Mouse (Mus musculus) intestine, embryonic 16.5 days (tissue): ENCODE data around the gene Adgrl3. TPM values are rescaled to one million over a fixed set of nuclear protein-coding genes. Genes with fewer than 3 reads are reported as not detected.

Experiments
- ATAC-seq: fragments of 200-750 bp; cut with Nextera tagmentation; 2 replicates; pipeline ENCODE4 v1.8.0; 2017; ENCODE audit warnings: moderate TSS enrichment, moderate library complexity
- H3K27ac ChIP-seq: fragments of 300-500 bp; sonication (generic); 2 replicates; pipeline ENCODE4 v1.5.1; 2014; ENCODE audit warnings: mild to moderate bottlenecking, low read length
- H3K27me3 ChIP-seq: fragments of 300-500 bp; sonication (generic); replicated peaks from 2 replicates; pipeline ENCODE4 v1.6.1; 2014; ENCODE audit warnings: low read length, control low read depth, mixed read lengths; ENCODE audit not compliant: control insufficient read depth, insufficient read depth
- H3K36me3 ChIP-seq: fragments of 300-500 bp; sonication (generic); 2 replicates; pipeline ENCODE4 v1.6.1; 2014; ENCODE audit warnings: low read length, control low read depth; ENCODE audit not compliant: control insufficient read depth, insufficient read depth
- H3K4me1 ChIP-seq: fragments of 300-500 bp; sonication (generic); 2 replicates; pipeline ENCODE4 v1.6.1; 2014; ENCODE audit warnings: low read length, control low read depth, mixed read lengths; ENCODE audit not compliant: control insufficient read depth, insufficient read depth
- H3K4me2 ChIP-seq: fragments of 300-500 bp; sonication (generic); 2 replicates; pipeline ENCODE4 v1.6.1; 2014; ENCODE audit warnings: low read depth, low read length, control low read depth
- H3K4me3 ChIP-seq: fragments of 300-500 bp; sonication (generic); 2 replicates; pipeline ENCODE4 v1.5.1; 2014; ENCODE audit warnings: mild to moderate bottlenecking, low read length
- H3K9ac ChIP-seq: fragments of 300-500 bp; sonication (generic); 2 replicates; pipeline ENCODE4 v1.6.1; 2014; ENCODE audit warnings: low read depth, low read length
- H3K9me3 ChIP-seq: fragments of 300-500 bp; sonication (generic); 2 replicates; pipeline ENCODE4 v1.6.1; 2016; ENCODE audit warnings: low read length, control low read depth; ENCODE audit not compliant: control insufficient read depth
- WGBS: fragments of 180-500 bp; shearing (Covaris S2); extraction: QIAGEN DNeasy Blood & Tissue Kit; methylation state at CpG from one replicate; pipeline ENCODE4 v1.1.7; 2014; 5-methylcytosine and 5-hydroxymethylcytosine counted together
- polyA plus RNA-seq: library from polyadenylated mRNA; unstranded; fragments of >200 nt; fragmentation: Nextera tagmentation; extraction: Ambion mirVana; gene quantifications from 2 replicates; pipeline ENCODE4 v1.2.1, GENCODE M21; 2015

The Adgrl3 gene
- polyA plus RNA-seq, 1 experiment from 2014 or later: 6.8 TPM

- 72% methylated on average over 6 of the region's 6 CpGs for WGBS
- H3K4me3 ChIP-seq: no peak overlapping the region
- no peak overlapping the region for H3K27ac ChIP-seq
- H3K9ac ChIP-seq: no peak overlapping the region
- no peaks in the 10 kb centered on the region for H3K4me1 ChIP-seq
- H3K9me3 ChIP-seq: no peaks in the 10 kb centered on the region
- H3K36me3 ChIP-seq: no peaks in the 10 kb centered on the region
- H3K4me2 ChIP-seq: no peak overlapping the region
- no peak for ATAC-seq
- no peaks in the 10 kb centered on the region for H3K27me3 ChIP-seq
Measured at GRCm38 (mm10) chr5:81068173-81068572, 48.2 kb downstream of the Adgrl3 start.

DNA sequence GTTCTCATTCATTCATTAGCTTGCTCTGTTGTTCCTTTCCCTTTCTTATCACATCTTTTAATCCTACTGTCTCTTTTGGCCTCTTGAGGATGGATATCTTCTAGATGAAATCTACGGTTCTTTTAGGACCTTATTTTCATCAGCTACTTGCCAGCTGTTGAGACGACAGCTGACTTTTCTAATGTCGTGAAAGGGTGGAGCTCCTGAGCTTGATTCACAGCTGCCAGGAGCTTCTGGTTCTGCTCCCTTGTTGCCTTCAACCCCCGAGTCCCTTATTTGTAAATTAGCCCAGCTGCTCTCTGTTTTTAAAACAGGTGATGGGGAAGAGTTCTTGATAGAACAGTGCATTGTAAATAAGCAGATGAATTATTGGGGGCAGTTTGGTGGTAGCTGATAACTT is 48.9 kb downstream of the Adgrl3 start:
- 43% methylated on average over 4 of the region's 4 CpGs for WGBS
- Histone ChIP-seq H3K27ac (no peak overlapping the region), H3K9me3 (no peaks in the 10 kb centered on the region), H3K9ac (no peak overlapping the region), H3K27me3 (no peaks in the 10 kb centered on the region), H3K36me3 (no peaks in the 10 kb centered on the region), H3K4me3 (no peak overlapping the region), H3K4me1 (no peaks in the 10 kb centered on the region), H3K4me2 (no peak overlapping the region)
- ATAC-seq: no peak

GRCm38 (mm10) chr5:81072888-81073287 is 53.0 kb downstream of the Adgrl3 start:
- Histone ChIP-seq H3K9ac (no peak overlapping the region), H3K27me3 (no peaks in the 10 kb centered on the region), H3K4me1 (no peaks in the 10 kb centered on the region), H3K9me3 (no peaks in the 10 kb centered on the region), H3K4me3 (no peak overlapping the region), H3K36me3 (no peaks in the 10 kb centered on the region), H3K27ac (no peak overlapping the region), H3K4me2 (no peak overlapping the region)
- no peak for ATAC-seq
- WGBS: 71% methylated on average over 5 of the region's 5 CpGs

GRCm38 (mm10) chr5:81073875-81074274 is 53.9 kb downstream of the Adgrl3 start:
- no peaks in the 10 kb centered on the region for H3K36me3 ChIP-seq
- no peaks in the 10 kb centered on the region for H3K9me3 ChIP-seq
- no peaks in the 10 kb centered on the region for H3K4me1 ChIP-seq
- WGBS: 88% methylated on average over 1 of the region's 1 CpGs
- ATAC-seq: no peak
- H3K4me2 ChIP-seq: no peak overlapping the region
- no peak overlapping the region for H3K4me3 ChIP-seq
- H3K27ac ChIP-seq: no peak overlapping the region
- H3K9ac ChIP-seq: no peak overlapping the region
- no peaks in the 10 kb centered on the region for H3K27me3 ChIP-seq

- H3K4me2 ChIP-seq: no peak overlapping the region
- no peak overlapping the region for H3K27ac ChIP-seq
- WGBS: 69% methylated on average over 5 of the region's 5 CpGs
- no peaks in the 10 kb centered on the region for H3K9me3 ChIP-seq
- no peaks in the 10 kb centered on the region for H3K4me1 ChIP-seq
- no peak overlapping the region for H3K4me3 ChIP-seq
- ATAC-seq: no peak
- H3K36me3 ChIP-seq: no peaks in the 10 kb centered on the region
- H3K27me3 ChIP-seq: no peaks in the 10 kb centered on the region
- H3K9ac ChIP-seq: no peak overlapping the region
Measured at GRCm38 (mm10) chr5:81076377-81076776, 56.4 kb downstream of the Adgrl3 start.

GRCm38 (mm10) chr5:81077031-81077430 is 57.1 kb downstream of the Adgrl3 start:
- no peaks in the 10 kb centered on the region for H3K9me3 ChIP-seq
- no peak for ATAC-seq
- H3K4me2 ChIP-seq: no peak overlapping the region
- no peaks in the 10 kb centered on the region for H3K4me1 ChIP-seq
- no peak overlapping the region for H3K9ac ChIP-seq
- no peaks in the 10 kb centered on the region for H3K27me3 ChIP-seq
- 87% methylated on average over 7 of the region's 7 CpGs for WGBS
- H3K4me3 ChIP-seq: no peak overlapping the region
- H3K27ac ChIP-seq: no peak overlapping the region
- H3K36me3 ChIP-seq: no peaks in the 10 kb centered on the region

DNA sequence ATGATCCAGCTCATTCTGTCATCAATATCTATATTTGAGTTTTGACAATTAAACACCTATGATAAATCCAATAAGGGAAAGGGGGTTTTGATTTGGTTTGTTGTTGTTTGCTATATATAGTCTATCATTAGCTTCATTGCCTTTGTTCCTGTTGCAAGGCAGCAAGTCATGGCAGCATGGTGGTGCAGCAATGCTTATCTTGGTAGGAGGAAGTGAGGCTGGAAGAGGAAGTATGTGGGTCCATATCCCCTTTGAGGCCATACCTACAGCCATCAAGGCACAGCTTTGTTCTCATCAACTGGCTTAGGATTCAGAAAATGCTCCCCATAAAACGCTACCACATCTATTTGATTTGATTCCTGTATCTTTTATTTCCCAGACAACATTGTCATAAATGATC is 58.1 kb downstream of the Adgrl3 start:
- no peaks in the 10 kb centered on the region for H3K27me3 ChIP-seq
- no peaks in the 10 kb centered on the region for H3K36me3 ChIP-seq
- H3K9ac ChIP-seq: no peak overlapping the region
- no peak overlapping the region for H3K4me3 ChIP-seq
- no peak overlapping the region for H3K4me2 ChIP-seq
- no peak for ATAC-seq
- no peak overlapping the region for H3K27ac ChIP-seq
- H3K4me1 ChIP-seq: no peaks in the 10 kb centered on the region
- no peaks in the 10 kb centered on the region for H3K9me3 ChIP-seq
- WGBS: 88% methylated on average over 1 of the region's 1 CpGs

DNA sequence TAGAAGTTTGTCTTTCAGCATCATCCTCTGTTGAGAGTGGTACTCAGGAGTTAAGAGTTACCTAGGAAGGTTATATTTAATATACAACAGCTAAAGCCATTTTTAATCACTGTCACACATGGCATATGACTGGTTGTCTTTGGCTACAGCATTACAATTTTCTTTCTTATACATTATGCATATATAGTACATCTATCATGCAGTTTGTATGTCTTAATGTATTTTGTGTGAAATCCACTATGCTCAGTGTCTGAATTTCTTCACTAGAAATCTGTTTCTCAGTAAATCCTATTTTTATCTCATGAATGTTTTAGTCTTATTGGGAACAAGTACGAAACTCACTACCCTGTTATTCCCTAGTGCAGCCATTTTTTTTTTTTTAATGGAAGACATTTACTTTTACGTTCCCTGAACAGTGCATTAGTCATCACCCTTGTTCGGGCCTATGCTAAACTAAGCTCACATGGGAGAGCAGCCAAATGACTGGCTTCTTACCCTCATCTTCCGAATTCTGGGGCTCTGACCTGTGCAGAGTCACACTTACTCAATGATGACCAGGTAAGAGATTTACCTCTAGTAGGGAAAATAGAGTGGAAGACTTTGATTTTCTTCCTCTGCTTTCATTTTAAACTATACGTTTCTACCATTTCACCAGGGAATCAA is 63.9 kb downstream of the Adgrl3 start:
- H3K27ac ChIP-seq: no peak overlapping the region
- 79% methylated on average over 5 of the region's 5 CpGs for WGBS
- no peaks in the 10 kb centered on the region for H3K9me3 ChIP-seq
- no peak for ATAC-seq
- no peaks in the 10 kb centered on the region for H3K36me3 ChIP-seq
- no peak overlapping the region for H3K4me3 ChIP-seq
- no peak overlapping the region for H3K4me2 ChIP-seq
- no peak overlapping the region for H3K9ac ChIP-seq
- no peaks in the 10 kb centered on the region for H3K27me3 ChIP-seq
- no peaks in the 10 kb centered on the region for H3K4me1 ChIP-seq

- no peaks in the 10 kb centered on the region for H3K27me3 ChIP-seq
- no peak for ATAC-seq
- no peaks in the 10 kb centered on the region for H3K9me3 ChIP-seq
- no peaks in the 10 kb centered on the region for H3K36me3 ChIP-seq
- 71% methylated on average over 4 of the region's 4 CpGs for WGBS
- H3K4me2 ChIP-seq: no peak overlapping the region
- no peak overlapping the region for H3K4me3 ChIP-seq
- no peaks in the 10 kb centered on the region for H3K4me1 ChIP-seq
- H3K27ac ChIP-seq: no peak overlapping the region
- no peak overlapping the region for H3K9ac ChIP-seq
Measured at GRCm38 (mm10) chr5:81085152-81085551, 65.2 kb downstream of the Adgrl3 start.

- Histone ChIP-seq H3K27ac (no peak overlapping the region), H3K4me1 (no peaks in the 10 kb centered on the region), H3K9ac (no peak overlapping the region), H3K4me3 (no peak overlapping the region), H3K4me2 (no peak overlapping the region), H3K9me3 (no peaks in the 10 kb centered on the region), H3K27me3 (no peaks in the 10 kb centered on the region), H3K36me3 (no peaks in the 10 kb centered on the region)
- ATAC-seq: no peak
- WGBS: 85% methylated on average over 2 of the region's 2 CpGs
Measured at GRCm38 (mm10) chr5:81088667-81089066, 68.7 kb downstream of the Adgrl3 start.
